Mouse (Mus musculus): ENCODE data around the gene Cep128. TPM values are rescaled to one million over a fixed set of nuclear protein-coding genes. Genes with fewer than 3 reads are reported as not detected.

Gene Cep128
- 1.6 and 2.3 TPM in 2 replicates for polyA plus RNA-seq (2015; fragmentation: Nextera tagmentation; extraction: Ambion mirVana)

DNA sequence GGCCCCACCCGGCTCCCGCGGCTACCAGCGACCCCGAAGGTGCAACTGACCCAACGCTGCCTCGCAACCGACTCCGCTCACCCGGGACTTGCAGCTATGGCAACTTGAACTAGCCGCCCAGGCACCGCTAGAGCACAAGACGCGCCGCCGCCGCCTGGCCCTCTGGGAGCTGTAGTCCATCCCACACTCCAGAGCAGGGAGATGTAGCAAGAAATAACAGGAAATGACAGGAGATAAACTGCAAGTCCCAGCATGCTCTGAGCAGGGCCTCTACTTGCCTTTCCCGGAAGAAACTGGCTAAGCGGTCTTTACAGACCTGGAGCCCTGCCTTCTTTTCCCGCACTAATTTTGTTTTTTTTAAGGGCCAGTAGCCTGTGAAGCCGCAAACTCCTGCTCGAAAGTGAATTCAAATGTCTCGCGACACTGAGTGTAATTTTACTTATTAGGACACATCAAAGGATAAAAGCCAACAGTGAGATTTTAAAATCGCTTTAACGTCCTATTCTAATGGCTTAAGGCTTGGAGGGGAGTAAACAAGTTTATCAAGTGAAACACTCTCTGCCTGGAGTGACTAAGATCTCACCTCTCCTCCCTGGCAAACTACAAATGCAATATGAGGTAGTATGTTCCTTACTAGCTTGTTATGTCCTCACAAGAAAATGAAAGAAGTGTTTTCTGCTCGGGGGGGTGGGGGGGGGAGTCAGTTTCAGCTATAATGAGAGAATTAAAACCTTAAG lies at the start of gene Cep128, which contains the start of gene Tshr:
TSS of gene Cep128 (minus strand) at position 129 of the 737 bp plus-strand sequence.
TSS of gene Tshr (plus strand) at position 283 of the 737 bp plus-strand sequence.

Small RNAs within 50 kb of the gene (microRNA-seq; reads per million reads assigned to microRNA genes)
- gene Gm44370, result 0 reads per million in 2 experiments

Other genes with a start within 250 kb of the Cep128 start
- 0.96 and 7.6 TPM in 2 replicates for gene Tshr, start 154 bp upstream of the Cep128 start, polyA plus RNA-seq (2015; fragmentation: Nextera tagmentation; extraction: Ambion mirVana)
- 16.1 and 18.5 TPM in 2 replicates for gene Gtf2a1, start 206.1 kb upstream of the Cep128 start, polyA plus RNA-seq (2015; fragmentation: Nextera tagmentation; extraction: Ambion mirVana)

All from skeletal muscle tissue, postnatal 0 days (tissue).